Mouse (Mus musculus) right cerebral cortex, postnatal 25 days (tissue): ENCODE data around the gene Zfp781.
"Not testable (repeated sequence)": the region's sequence is repeated elsewhere in the genome, so short reads cannot be mapped to it uniquely, and the experiment has no call there.

ENCODE experiments used
- DNase-seq: peaks from one replicate; pipeline ENCODE4 v3.0.0; 2022

Gene Zfp781

DNA sequence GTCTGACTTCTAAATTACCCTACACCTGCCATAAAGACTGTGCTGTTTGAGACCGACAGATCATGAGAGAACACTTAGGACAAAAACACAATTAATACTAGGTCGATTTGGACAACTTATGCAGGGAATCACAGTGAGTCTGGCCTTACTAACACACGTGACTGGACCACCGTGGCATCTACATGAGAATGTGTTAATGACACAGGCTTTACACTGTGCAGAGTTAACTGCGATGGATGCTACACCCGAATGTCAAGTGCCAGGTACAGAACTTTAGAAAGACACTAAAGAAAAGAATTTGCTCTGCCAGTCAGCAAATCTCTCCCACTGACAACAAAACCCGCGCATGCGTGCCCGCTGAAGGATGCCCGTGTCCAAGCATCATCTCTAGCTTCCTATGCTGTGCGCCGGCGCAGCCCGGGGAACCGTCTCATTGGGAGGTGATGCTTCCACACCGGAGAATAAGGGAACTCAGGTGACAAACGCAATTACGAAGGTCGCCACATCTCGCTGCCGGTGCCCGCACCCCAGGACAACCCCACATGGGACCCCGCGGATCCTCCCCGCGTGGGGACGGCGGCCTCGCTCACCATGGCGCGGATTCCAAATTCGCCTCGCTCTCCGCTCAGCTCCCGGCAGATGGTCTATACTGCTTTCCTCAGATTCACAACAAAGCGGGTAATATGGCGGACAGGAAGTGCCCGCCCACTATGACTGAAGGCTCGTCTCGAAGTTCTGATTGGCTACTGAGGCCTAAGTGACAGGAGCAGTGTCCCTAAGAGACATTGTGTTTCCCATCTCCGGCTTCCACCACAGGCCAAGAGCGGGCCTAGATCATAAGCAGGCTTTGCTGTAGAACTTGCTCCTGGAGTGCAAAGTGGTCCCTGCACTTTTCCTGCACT is at the start of gene Zfp781:
Gene Zfp781 (minus strand): TSS at position 639 of the 902 bp plus-strand sequence.
- not testable (repeated sequence) for DNase-seq

DNA sequence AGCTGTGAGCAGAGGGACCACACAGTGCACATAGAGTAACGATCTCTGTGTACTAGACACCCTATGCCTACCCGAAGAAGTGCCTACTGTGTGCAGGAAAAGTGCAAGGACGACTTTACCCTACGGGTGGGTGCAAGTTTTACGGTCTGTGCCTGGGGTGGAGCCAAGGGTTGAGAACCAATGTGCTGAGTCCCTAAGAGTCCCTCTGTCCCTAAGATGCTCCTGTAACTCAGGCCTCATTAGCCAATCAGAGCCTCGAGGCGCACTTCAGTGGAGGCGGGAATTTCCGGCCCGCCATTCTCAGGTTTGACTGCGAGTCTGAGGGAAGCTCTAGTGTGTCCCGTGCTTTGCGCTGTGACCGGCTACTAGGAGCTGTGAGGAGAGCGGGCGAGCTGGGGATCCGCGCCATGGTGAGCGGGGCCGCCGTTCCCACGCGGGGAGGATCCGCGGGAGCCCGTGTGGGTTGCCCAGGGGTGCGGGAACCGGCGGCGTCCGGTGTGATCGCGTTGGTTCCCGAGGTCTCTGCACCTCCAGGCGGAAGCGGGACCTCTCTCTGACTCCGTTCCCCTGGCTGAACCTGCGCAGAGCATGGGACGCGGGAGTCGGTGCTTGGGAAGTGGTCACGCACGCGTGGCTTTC is 48.2 kb upstream of the Zfp781 start:
- peak; percentile 31 for DNase-seq

GRCm38 (mm10) chr10:81930744-81931118 is 451 bp upstream of the Zfp781 start:
- not testable (repeated sequence) for DNase-seq

- DNase-seq, result peak; percentile 4
Measured at GRCm38 (mm10) chr10:81863409-81864407, 66.6 kb downstream of the Zfp781 start, which contains the start of gene Gm32687. Gene Gm32687, plus strand, starts transcription at chr10:81863934.
